Mouse (Mus musculus) testis, adult 2 months (tissue): ENCODE data around the gene Atp6v0a1.

Experiments
- CTCF ChIP-seq: fragments of 200-500 bp; IDR thresholded peaks from 2 replicates; pipeline ENCODE4 v1.5.1; 2012; ENCODE audit warnings: low read depth, mild to moderate bottlenecking, inconsistent platforms, low read length, moderate library complexity; ENCODE audit not compliant: control insufficient read depth, insufficient read depth, insufficient replicate concordance
- POLR2A ChIP-seq: fragments of 200-500 bp; IDR thresholded peaks from 2 replicates; pipeline ENCODE4 v1.6.1; 2012; ENCODE audit warnings: low read depth, mild to moderate bottlenecking, inconsistent platforms, low read length, moderate library complexity; ENCODE audit not compliant: control insufficient read depth

GRCm38 (mm10) chr11:101064462-101064861 is 55.2 kb downstream of the Atp6v0a1 start:
- TF ChIP-seq CTCF = no peak
- no peak for TF ChIP-seq POLR2A
